Mouse (Mus musculus): Measurements from ENCODE around the gene Tfb2m.

- TF ChIP-seq CTCF (conservative IDR thresholded peaks at IDR 0.05 in 1 of 2, IDR thresholded peaks at IDR 0.05 in 1 of 2; ENCODE audit: low read depth in 2 of 2, low read length in 2 of 2) (no peak), ETS1 (conservative IDR thresholded peaks at IDR 0.05; ENCODE audit: low read depth, low read length) (no peak), EP300 (IDR thresholded peaks at IDR 0.05; ENCODE audit: low read length) (no peak), POLR2A (IDR thresholded peaks at IDR 0.05; ENCODE audit: low read depth, low read length) (no peak)
Observed at GRCm38 (mm10) chr1:179586430-179587095, 40.5 kb upstream of the Tfb2m start.

All from CH12.LX (cell line).